Mouse (Mus musculus): ENCODE measurements around the gene Cdk2ap2. TPM values are rescaled to one million over a fixed set of nuclear protein-coding genes. Genes with fewer than 3 reads are reported as not detected.
A peak's percentile ranks its signal among the peaks of the same experiment; 100 is the strongest.

The Cdk2ap2 gene
- polyA plus RNA-seq, 1 experiment = 88.7 TPM

DNA sequence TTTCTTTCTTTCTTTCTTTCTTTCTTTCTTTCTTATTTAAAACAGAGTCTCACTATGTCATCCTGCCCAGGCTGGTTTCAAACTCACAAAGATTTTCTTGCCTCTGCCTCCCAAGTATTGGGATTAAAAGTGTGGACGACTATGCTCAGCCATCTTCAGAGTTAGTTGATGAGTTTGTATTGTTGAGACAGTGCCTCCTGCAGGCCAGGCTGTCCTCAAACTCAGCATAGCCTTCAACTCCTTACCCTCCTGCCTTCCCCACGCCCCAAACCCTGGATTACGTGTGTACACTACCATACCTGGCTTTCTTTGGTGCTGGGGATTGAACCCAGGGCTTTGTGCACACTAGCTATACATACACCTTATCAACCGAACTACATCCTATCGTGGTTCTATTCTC lies 39.5 kb downstream of the Cdk2ap2 start:
- no peaks in the 10 kb centered on the region for H3K27me3 ChIP-seq (ENCODE audit: control insufficient read depth, insufficient read depth, low read length)
- 82% methylated on average over 5 of the region's 5 CpGs for whole genome bisulfite sequencing
- DNase-seq = no peak
- TF ChIP-seq CTCF (IDR thresholded peaks at IDR 0.05; ENCODE audit: borderline replicate concordance, insufficient read depth, low read depth, low read length) (no peak), POLR2A (IDR thresholded peaks at IDR 0.05; ENCODE audit: borderline replicate concordance, insufficient read depth, low read length) (no peak)
- H3K27ac ChIP-seq (ENCODE audit: insufficient read depth, low read length) = no peak overlapping the region
- H3K4me3 ChIP-seq (replicated peaks; ENCODE audit: insufficient read depth, low read depth, low read length) = no peak overlapping the region
- H3K4me1 ChIP-seq (ENCODE audit: control insufficient read depth, insufficient read depth, low read length) = no peaks in the 10 kb centered on the region

DNA sequence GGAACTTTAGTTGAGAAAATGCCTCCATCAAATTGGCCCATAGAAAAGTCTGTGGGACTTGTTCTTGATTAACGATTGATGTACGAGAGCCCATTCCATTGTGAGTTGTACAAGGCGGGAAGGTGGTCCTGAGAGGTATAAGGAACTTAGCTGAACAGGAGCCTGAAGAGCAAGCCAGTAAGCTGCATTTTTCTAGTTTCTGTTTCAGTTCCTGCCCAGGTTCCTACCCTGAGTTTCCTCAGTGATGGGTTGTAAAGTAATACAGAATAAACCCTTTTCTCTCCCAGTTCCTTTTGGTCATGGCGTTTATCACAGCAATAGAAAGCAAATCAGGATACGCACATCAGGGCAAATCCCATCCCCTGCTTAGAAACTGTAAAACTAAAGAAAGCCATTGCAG lies 40.9 kb downstream of the Cdk2ap2 start:
- Histone ChIP-seq H3K27ac (ENCODE audit: insufficient read depth, low read length) (no peak overlapping the region), H3K4me1 (ENCODE audit: control insufficient read depth, insufficient read depth, low read length) (no peaks in the 10 kb centered on the region), H3K4me3 (replicated peaks; ENCODE audit: insufficient read depth, low read depth, low read length) (no peak overlapping the region), H3K27me3 (ENCODE audit: control insufficient read depth, insufficient read depth, low read length) (no peaks in the 10 kb centered on the region)
- DNase-seq = no peak
- 88% methylated on average over 5 of the region's 5 CpGs for WGBS
- TF ChIP-seq CTCF (IDR thresholded peaks at IDR 0.05; ENCODE audit: borderline replicate concordance, insufficient read depth, low read depth, low read length) (no peak), POLR2A (IDR thresholded peaks at IDR 0.05; ENCODE audit: borderline replicate concordance, insufficient read depth, low read length) (no peak)

DNA sequence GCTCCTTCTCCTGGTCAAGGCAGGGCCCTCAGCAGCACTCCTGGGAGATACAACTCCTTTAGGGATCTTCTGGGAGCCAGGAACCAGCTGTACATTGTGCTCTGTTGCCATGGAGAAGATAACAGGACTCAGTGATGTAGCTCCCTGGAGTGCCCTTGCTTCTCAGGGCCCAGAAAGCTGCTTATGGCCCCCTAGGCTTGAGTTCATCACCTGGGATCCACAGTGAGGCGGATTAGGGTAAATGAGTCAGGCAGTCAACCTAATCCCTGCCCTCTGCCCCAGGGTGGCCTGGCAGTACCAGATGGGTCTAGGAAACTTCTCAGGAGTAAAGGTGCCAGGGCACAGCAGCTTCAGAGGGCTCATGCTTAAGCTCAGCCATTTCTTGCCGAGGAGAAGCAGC lies 42.5 kb downstream of the Cdk2ap2 start, which contains the start of gene Gpr152:
Gene Gpr152, plus strand, starts transcription at position 342 of the 400 bp plus-strand sequence.
- no peaks in the 10 kb centered on the region for H3K4me1 ChIP-seq (ENCODE audit: control insufficient read depth, insufficient read depth, low read length)
- H3K4me3 ChIP-seq (replicated peaks; ENCODE audit: insufficient read depth, low read depth, low read length) = no peak within 1 kb of the TSS
- 72% methylated on average over 2 of the region's 2 CpGs for WGBS
- H3K27me3 ChIP-seq (ENCODE audit: control insufficient read depth, insufficient read depth, low read length) = no peaks in the 10 kb centered on the region
- DNase-seq = no peak
- no peak within 1 kb of the TSS for H3K27ac ChIP-seq (ENCODE audit: insufficient read depth, low read length)
- TF ChIP-seq CTCF (IDR thresholded peaks at IDR 0.05; ENCODE audit: borderline replicate concordance, insufficient read depth, low read depth, low read length) (no peak), POLR2A (IDR thresholded peaks at IDR 0.05; ENCODE audit: borderline replicate concordance, insufficient read depth, low read length) (no peak)

DNA sequence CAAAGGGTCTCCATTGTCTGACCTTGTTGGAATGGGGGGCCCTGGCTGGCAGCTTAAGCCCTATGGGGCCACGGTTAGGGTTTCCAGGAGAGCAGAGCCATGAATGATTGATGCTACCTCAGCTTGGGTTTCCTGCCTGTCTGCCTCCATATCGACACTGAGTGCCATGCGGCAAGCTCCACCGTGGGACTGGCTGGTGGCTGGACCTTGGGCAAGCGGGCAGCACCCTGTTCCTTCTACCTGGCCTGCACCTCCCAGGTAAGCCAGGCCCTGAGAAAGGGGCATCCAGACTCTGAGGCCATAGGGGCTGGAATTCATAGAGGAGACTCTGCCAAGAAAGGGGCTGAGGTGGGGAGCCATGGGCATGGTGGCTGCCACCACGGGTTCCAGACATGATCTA lies 43.2 kb downstream of the Cdk2ap2 start:
- no peak for DNase-seq
- WGBS = 76% methylated on average over 6 of the region's 6 CpGs
- Histone ChIP-seq H3K27me3 (ENCODE audit: control insufficient read depth, insufficient read depth, low read length) (no peaks in the 10 kb centered on the region), H3K4me3 (replicated peaks; ENCODE audit: insufficient read depth, low read depth, low read length) (no peak overlapping the region), H3K4me1 (ENCODE audit: control insufficient read depth, insufficient read depth, low read length) (no peaks in the 10 kb centered on the region), H3K27ac (ENCODE audit: insufficient read depth, low read length) (no peak overlapping the region)
- TF ChIP-seq CTCF (IDR thresholded peaks at IDR 0.05; ENCODE audit: borderline replicate concordance, insufficient read depth, low read depth, low read length) (no peak), POLR2A (IDR thresholded peaks at IDR 0.05; ENCODE audit: borderline replicate concordance, insufficient read depth, low read length) (no peak)

DNA sequence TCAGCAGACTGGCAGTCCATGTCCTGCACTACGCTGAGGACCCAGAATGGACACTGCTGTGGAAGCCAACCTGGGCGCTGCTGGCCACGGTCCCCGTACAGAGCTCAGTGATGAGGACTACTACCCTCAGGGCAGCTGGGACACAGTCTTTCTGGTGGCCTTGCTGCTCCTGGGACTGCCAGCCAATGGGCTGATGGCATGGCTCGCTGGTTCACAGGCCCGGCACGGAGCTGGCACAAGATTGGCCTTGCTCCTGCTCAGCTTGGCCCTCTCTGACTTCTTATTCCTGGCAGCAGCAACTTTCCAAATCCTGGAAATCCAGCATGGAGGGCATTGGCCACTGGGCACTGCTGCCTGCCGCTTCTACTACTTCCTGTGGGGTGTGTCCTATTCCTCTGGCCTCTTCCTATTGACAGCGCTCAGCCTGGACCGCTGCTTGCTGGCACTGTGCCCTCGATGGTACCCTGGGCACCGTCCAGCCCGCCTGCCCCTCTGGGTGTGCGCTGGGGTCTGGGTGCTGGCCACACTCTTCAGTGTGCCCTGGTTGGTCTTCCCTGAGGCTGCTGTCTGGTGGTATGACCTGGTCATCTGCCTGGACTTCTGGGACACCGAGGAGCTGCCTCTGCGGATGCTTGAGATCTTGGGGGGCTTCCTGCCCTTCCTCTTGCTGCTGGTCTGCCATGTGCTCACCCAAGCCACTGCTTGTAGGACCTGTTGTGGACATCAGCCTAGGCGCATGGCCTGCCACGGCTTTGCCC lies 45.6 kb downstream of the Cdk2ap2 start:
- Histone ChIP-seq H3K4me1 (ENCODE audit: control insufficient read depth, insufficient read depth, low read length) (peaks cover 10% of the 10 kb centered on the region), H3K27ac (ENCODE audit: insufficient read depth, low read length) (no peak overlapping the region), H3K4me3 (replicated peaks; ENCODE audit: insufficient read depth, low read depth, low read length) (no peak overlapping the region), H3K27me3 (ENCODE audit: control insufficient read depth, insufficient read depth, low read length) (no peaks in the 10 kb centered on the region)
- WGBS = 42% methylated on average over 18 of the region's 18 CpGs
- DNase-seq = peak in 1 of 2 experiments; percentile 29
- no peak for TF ChIP-seq POLR2A (IDR thresholded peaks at IDR 0.05; ENCODE audit: borderline replicate concordance, insufficient read depth, low read length)
- no peak for TF ChIP-seq CTCF (IDR thresholded peaks at IDR 0.05; ENCODE audit: borderline replicate concordance, insufficient read depth, low read depth, low read length)

DNA sequence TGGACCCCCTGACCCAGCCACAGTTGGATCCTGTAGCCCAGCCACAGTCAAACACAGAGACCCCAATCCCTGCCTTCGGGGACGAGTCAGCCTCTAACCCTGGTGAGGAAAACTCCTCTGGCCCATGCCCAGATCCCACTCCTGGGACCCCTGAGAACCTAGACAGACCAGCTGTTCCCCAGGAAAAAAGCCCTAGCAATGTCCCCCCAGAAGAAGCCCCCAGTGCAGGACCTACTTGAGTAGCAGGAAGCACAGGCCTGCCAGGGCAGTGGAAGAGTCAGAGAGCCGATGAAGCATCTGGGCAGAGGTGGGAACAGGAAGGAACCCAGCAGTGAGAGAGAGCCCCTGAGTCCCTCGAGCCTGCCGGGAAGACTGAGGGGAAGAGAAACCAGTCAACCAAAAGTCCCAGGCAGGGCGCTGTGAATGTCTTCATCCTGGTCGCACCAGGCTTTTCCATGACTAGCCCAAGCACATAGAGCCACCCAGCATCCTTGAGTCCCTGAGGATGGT lies 46.8 kb downstream of the Cdk2ap2 start, which contains the start of gene Cabp4:
Gene Cabp4, minus strand, starts transcription at position 275 of the 510 bp plus-strand sequence.
- Histone ChIP-seq H3K4me3 (replicated peaks; ENCODE audit: insufficient read depth, low read depth, low read length) (no peak within 1 kb of the TSS), H3K27ac (ENCODE audit: insufficient read depth, low read length) (no peak within 1 kb of the TSS), H3K27me3 (ENCODE audit: control insufficient read depth, insufficient read depth, low read length) (no peaks in the 10 kb centered on the region), H3K4me1 (ENCODE audit: control insufficient read depth, insufficient read depth, low read length) (peaks cover 15% of the 10 kb centered on the region)
- WGBS = 77% methylated on average over 7 of the region's 7 CpGs
- no peak for TF ChIP-seq POLR2A (IDR thresholded peaks at IDR 0.05; ENCODE audit: borderline replicate concordance, insufficient read depth, low read length)
- TF ChIP-seq CTCF (IDR thresholded peaks at IDR 0.05; ENCODE audit: borderline replicate concordance, insufficient read depth, low read depth, low read length) = no peak
- DNase-seq = no peak

DNA sequence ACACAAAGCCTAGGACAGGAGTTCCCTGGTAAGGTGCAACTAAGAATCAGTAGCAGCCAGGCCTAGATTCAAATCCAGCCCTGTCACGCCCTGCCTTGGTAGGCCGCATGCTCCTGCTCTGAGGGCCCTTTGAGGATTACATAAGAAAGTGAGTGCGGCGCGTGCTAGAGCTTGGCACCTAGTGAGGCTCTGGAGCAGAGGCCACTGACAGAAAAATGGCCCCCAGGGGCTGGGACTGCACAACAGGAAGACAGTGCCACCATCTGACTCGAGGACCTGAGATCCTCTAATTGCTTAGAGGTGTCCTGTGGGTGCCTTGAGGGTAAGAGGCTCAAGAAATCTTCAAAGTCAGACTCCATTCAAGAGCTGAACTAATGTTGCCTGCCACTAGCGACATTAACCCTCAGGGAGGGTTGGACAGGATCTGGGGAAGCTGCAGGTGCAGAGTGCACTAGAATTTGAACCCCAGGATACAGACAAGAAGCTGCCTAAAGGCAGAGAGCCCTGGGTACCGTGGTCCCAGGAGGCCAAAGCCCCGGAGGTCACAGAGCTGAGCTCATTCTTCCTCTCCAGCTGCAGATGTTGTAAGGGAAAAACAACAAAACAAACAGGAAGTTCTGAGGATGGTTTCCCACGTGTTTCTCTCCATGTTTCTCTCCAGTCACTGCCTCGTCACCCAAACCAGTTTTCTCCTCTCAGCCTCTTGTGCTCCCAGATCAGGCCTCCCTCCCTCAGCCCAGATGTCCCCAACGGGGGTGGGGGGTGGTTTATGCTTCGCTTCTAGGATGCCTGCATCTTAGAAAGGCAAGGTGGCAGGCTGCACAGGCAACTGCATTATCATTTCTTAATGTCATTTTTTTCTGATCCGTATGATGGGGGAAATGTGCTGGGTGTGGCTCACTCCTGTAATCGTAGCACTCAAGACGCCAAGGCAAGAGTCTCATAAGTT lies 47.8 kb downstream of the Cdk2ap2 start:
- peaks cover 20% of the 10 kb centered on the region for H3K4me1 ChIP-seq (ENCODE audit: control insufficient read depth, insufficient read depth, low read length)
- H3K27me3 ChIP-seq (ENCODE audit: control insufficient read depth, insufficient read depth, low read length) = no peaks in the 10 kb centered on the region
- DNase-seq = no peak
- no peak overlapping the region for H3K4me3 ChIP-seq (replicated peaks; ENCODE audit: insufficient read depth, low read depth, low read length)
- TF ChIP-seq POLR2A (IDR thresholded peaks at IDR 0.05; ENCODE audit: borderline replicate concordance, insufficient read depth, low read length) (no peak), CTCF (IDR thresholded peaks at IDR 0.05; ENCODE audit: borderline replicate concordance, insufficient read depth, low read depth, low read length) (no peak)
- 87% methylated on average over 16 of the region's 16 CpGs for WGBS
- no peak overlapping the region for H3K27ac ChIP-seq (ENCODE audit: insufficient read depth, low read length)
